Mouse (Mus musculus): ENCODE data around the gene Myrip.

- TF ChIP-seq CTCF (IDR thresholded peaks at IDR 0.05; ENCODE audit: control insufficient read depth, insufficient read depth, insufficient replicate concordance, low read depth, low read length) (no peak), POLR2A (IDR thresholded peaks at IDR 0.05; ENCODE audit: control insufficient read depth, low read depth, low read length) (no peak)
These were observed 143.3 kb downstream of the Myrip start for GRCm38 (mm10) chr9:120444642-120445041.
